Mouse (Mus musculus): ENCODE measurements around the gene Lmntd1.

Gene Lmntd1

GRCm38 (mm10) chr6:145605203-145605602 lies 8.9 kb downstream of the Lmntd1 start:
- in situ Hi-C loops (cut with MseI, MboI): no loop called here

- in situ Hi-C loops (cut with MseI, MboI): no loop called here
Measured at GRCm38 (mm10) chr6:145604648-145605047, 9.5 kb downstream of the Lmntd1 start.

- in situ Hi-C loops (cut with MseI, MboI): no loop called here
Measured at GRCm38 (mm10) chr6:145604126-145604525, 10.0 kb downstream of the Lmntd1 start.

- in situ Hi-C loops (cut with MseI, MboI): no loop called here
Measured at GRCm38 (mm10) chr6:145598794-145599555, 15.1 kb downstream of the Lmntd1 start.

GRCm38 (mm10) chr6:145595905-145596304 lies 18.2 kb downstream of the Lmntd1 start:
- in situ Hi-C loops (cut with MseI, MboI): no loop called here

- in situ Hi-C loops (cut with MseI, MboI): no loop called here
Measured at GRCm38 (mm10) chr6:145593991-145594390, 20.1 kb downstream of the Lmntd1 start.

GRCm38 (mm10) chr6:145592531-145592998 lies 21.6 kb downstream of the Lmntd1 start:
- in situ Hi-C loops (cut with MseI, MboI): no loop called here

GRCm38 (mm10) chr6:145592036-145592435 lies 22.1 kb downstream of the Lmntd1 start:
- in situ Hi-C loops (cut with MseI, MboI): no loop called here

GRCm38 (mm10) chr6:145591578-145591977 lies 22.5 kb downstream of the Lmntd1 start:
- in situ Hi-C loops (cut with MseI, MboI): no loop called here

GRCm38 (mm10) chr6:145590501-145591293 lies 23.4 kb downstream of the Lmntd1 start:
- in situ Hi-C loops (cut with MseI, MboI): no loop called here

- in situ Hi-C loops (cut with MseI, MboI): no loop called here
Measured at GRCm38 (mm10) chr6:145585052-145585973, 28.8 kb downstream of the Lmntd1 start.

- in situ Hi-C loops (cut with MseI, MboI): no loop called here
Measured at GRCm38 (mm10) chr6:145581366-145582170, 32.6 kb downstream of the Lmntd1 start.

- in situ Hi-C loops (cut with MseI, MboI): no loop called here
Measured at GRCm38 (mm10) chr6:145579761-145580160, 34.4 kb downstream of the Lmntd1 start.

- in situ Hi-C loops (cut with MseI, MboI): no loop called here
Measured at GRCm38 (mm10) chr6:145578457-145579185, 35.5 kb downstream of the Lmntd1 start.

GRCm38 (mm10) chr6:145576762-145577161 lies 37.4 kb downstream of the Lmntd1 start:
- in situ Hi-C loops (cut with MseI, MboI): no loop called here

- in situ Hi-C loops (cut with MseI, MboI): no loop called here
Measured at GRCm38 (mm10) chr6:145573250-145574013, 40.7 kb downstream of the Lmntd1 start.

GRCm38 (mm10) chr6:145568701-145569100 lies 45.4 kb downstream of the Lmntd1 start:
- in situ Hi-C loops (cut with MseI, MboI): no loop called here

- in situ Hi-C loops (cut with MseI, MboI): no loop called here
Measured at GRCm38 (mm10) chr6:145567832-145568231, 46.3 kb downstream of the Lmntd1 start.

- in situ Hi-C loops (cut with MseI, MboI): no loop called here
Measured at GRCm38 (mm10) chr6:145567296-145567695, 46.8 kb downstream of the Lmntd1 start.

Data from mouse trophoblast stem cell (cell line).